Comparison of ENCODE assay signal across 8 mouse cellular contexts in genomic region chr19:54045931-54046683, GRCm38 (mm10). TPM values are rescaled to one million over a fixed set of nuclear protein-coding genes. Genes with fewer than 3 reads are reported as not detected.
DNase-seq lines count a peak whose midpoint lies in the region; ATAC-seq and TF ChIP-seq lines count a peak whose summit lies in the region.

No protein-coding gene starts in this region.

- WGBS in hindbrain, embryonic 11.5 days = 4% methylated on average over 50 of the region's 55 CpGs
- WGBS in liver, embryonic 12.5 days (ENCODE audit: insufficient replicate concordance) = 4% methylated on average over 53 of the region's 55 CpGs

- TF ChIP-seq CTCF in gastrocnemius, adult 2 months (IDR thresholded peaks at IDR 0.05) = no peak
- no peak for TF ChIP-seq CTCF in cortical plate, adult 2 months (IDR thresholded peaks at IDR 0.05; ENCODE audit: extremely low read depth, insufficient read depth, low read length)

- ATAC-seq in hindbrain, embryonic 11.5 days (ENCODE audit: low FRiP score) = no peak
- ATAC-seq in liver, embryonic 12.5 days = no peak

- no peaks in the 10 kb centered on the region for H3K9me3 ChIP-seq in hindbrain, embryonic 11.5 days (ENCODE audit: control insufficient read depth, low read length)
- no peaks in the 10 kb centered on the region for H3K9me3 ChIP-seq in liver, embryonic 12.5 days (replicated peaks)

- H3K9ac ChIP-seq in hindbrain, embryonic 11.5 days (ENCODE audit: low read depth, low read length) = peak overlapping the region; percentile 42; the same call in 1 of the 2 replicates
- no peak overlapping the region for H3K9ac ChIP-seq in liver, embryonic 12.5 days

- TF ChIP-seq POLR2A in cortical plate, adult 2 months (IDR thresholded peaks at IDR 0.05; ENCODE audit: extremely low read depth, insufficient read depth, low read length) = no peak

- peak overlapping the region; percentile 100 for H3K4me2 ChIP-seq in hindbrain, embryonic 11.5 days (replicated peaks; ENCODE audit: low read depth, low read length)
- H3K4me2 ChIP-seq in liver, embryonic 12.5 days = peak overlapping the region; percentile 75

- peak overlapping the region; percentile 81 for H3K4me3 ChIP-seq in gastrocnemius, adult 2 months
- H3K4me3 ChIP-seq in cortical plate, adult 2 months (ENCODE audit: insufficient read depth, low read length) = peak overlapping the region; percentile 39
- H3K4me3 ChIP-seq in hindbrain, embryonic 11.5 days (ENCODE audit: low read depth, low read length) = peak overlapping the region; percentile 56
- H3K4me3 ChIP-seq in liver, embryonic 12.5 days = peak overlapping the region; percentile 53

- no peaks in the 10 kb centered on the region for H3K4me1 ChIP-seq in cortical plate, adult 2 months (ENCODE audit: control insufficient read depth, insufficient read depth, low read length)
- peaks cover 6% of the 10 kb centered on the region; the same call in 1 of the 2 replicates for H3K4me1 ChIP-seq in hindbrain, embryonic 11.5 days (replicated peaks; ENCODE audit: control insufficient read depth, insufficient read depth, low read length)
- H3K4me1 ChIP-seq in liver, embryonic 12.5 days = peaks cover 38% of the 10 kb centered on the region

- H3K27ac ChIP-seq in gastrocnemius, adult 2 months = no peak overlapping the region
- no peak overlapping the region; the same call in 1 of the 2 replicates for H3K27ac ChIP-seq in cortical plate, adult 2 months (ENCODE audit: insufficient read depth, low read length)
- H3K27ac ChIP-seq in hindbrain, embryonic 11.5 days (ENCODE audit: low read depth, low read length) = no peak overlapping the region
- H3K27ac ChIP-seq in liver, embryonic 12.5 days = no peak overlapping the region

- peaks cover 41% of the 10 kb centered on the region for H3K27me3 ChIP-seq in hindbrain, embryonic 11.5 days (ENCODE audit: control insufficient read depth, insufficient read depth, low read length)
- H3K27me3 ChIP-seq in liver, embryonic 12.5 days (replicated peaks) = peaks cover 90% of the 10 kb centered on the region

- no peaks in the 10 kb centered on the region for H3K36me3 ChIP-seq in hindbrain, embryonic 11.5 days (ENCODE audit: control insufficient read depth, insufficient read depth, low read length)
- H3K36me3 ChIP-seq in liver, embryonic 12.5 days = no peaks in the 10 kb centered on the region

- intact Hi-C loops in gastrocnemius, adult 2 months (cut with DNase I) = loop anchor here (10.0 kb wide), 2 partner anchors 199 to 1159 kb away; no protein-coding TSS in a partner anchor

- DNase-seq in gastrocnemius, adult 2 months = peak; percentile 33
- DNase-seq in gastrocnemius, postnatal 25 days = no peak
- peak; percentile 29 to 32 for DNase-seq in B cell, adult 2 months
- DNase-seq in hindbrain, embryonic 11.5 days (ENCODE audit: low spot score) = no peak
- DNase-seq in retina, postnatal 1 day = peak; percentile 41
- no peak for DNase-seq in yolk sac, embryonic 10.5 days (ENCODE audit: low spot score)

RNA-seq across cellular contexts. Expression of gene Adra2a, which starts 2.2 kb away (rescaled TPM):
- total RNA-seq in gastrocnemius, adult 2 months (2021) = under 1 TPM; 0.28 to 0.36 TPM
- total RNA-seq in gastrocnemius, postnatal 25 days (2021) = under 1 TPM; 0.49 to 0.64 TPM
- polyA plus RNA-seq in cortical plate, adult 2 months (2012; rRNA removed) = 10.6 and 10.7 TPM in 2 replicates
- 1.9 and 2.5 TPM in 2 replicates for polyA plus RNA-seq in hindbrain, embryonic 11.5 days (2014; fragmentation: Nextera tagmentation; extraction: Ambion mirVana)
- polyA plus RNA-seq in liver, embryonic 12.5 days (2016; fragmentation: Nextera tagmentation; extraction: Ambion mirVana) = 0.18 and 0.20 TPM in 2 replicates

Comparison
In these comparisons a context has a peak if more than half of its experiments do, and no peak if none do; other contexts are left out.
1. DNase-seq: peak in gastrocnemius, adult 2 months (single experiment), B cell, adult 2 months (2 of 2) and retina, postnatal 1 day (single experiment); none in gastrocnemius, postnatal 25 days (single experiment), hindbrain, embryonic 11.5 days (single experiment) and yolk sac, embryonic 10.5 days (single experiment).
2. Peak in every context shown above with its lines, with median percentiles within 50 percentile points of each other: H3K4me3 ChIP-seq.